Mouse (Mus musculus) kidney, embryonic 15.5 days (tissue): Measurements from ENCODE around the gene Prss35. TPM values are rescaled to one million over a fixed set of nuclear protein-coding genes. Genes with fewer than 3 reads are reported as not detected.

Experiments used
- polyA plus RNA-seq: library from polyadenylated mRNA; unstranded; fragments of >200 nt; fragmentation: Nextera tagmentation; extraction: Ambion mirVana; gene quantifications from 2 replicates; pipeline ENCODE4 v1.2.1, GENCODE M21; 2015

The Prss35 gene
- polyA plus RNA-seq, 1 experiment from 2014 or later, result 12.2 TPM

Other genes starting within 250 kb of the Prss35 start
- 40.0 and 40.6 TPM in 2 replicates for gene Pgm3, start 171.8 kb upstream of the Prss35 start, polyA plus RNA-seq
- 4.1 and 4.3 TPM in 2 replicates for gene Rwdd2a, start 171.7 kb upstream of the Prss35 start, polyA plus RNA-seq
- 12.7 and 17.3 TPM in 2 replicates for gene Me1, start 47.7 kb upstream of the Prss35 start, polyA plus RNA-seq
- gene Snap91, start 137.0 kb downstream of the Prss35 start, polyA plus RNA-seq, result 20.6 and 21.3 TPM in 2 replicates